In the genomic region with DNA sequence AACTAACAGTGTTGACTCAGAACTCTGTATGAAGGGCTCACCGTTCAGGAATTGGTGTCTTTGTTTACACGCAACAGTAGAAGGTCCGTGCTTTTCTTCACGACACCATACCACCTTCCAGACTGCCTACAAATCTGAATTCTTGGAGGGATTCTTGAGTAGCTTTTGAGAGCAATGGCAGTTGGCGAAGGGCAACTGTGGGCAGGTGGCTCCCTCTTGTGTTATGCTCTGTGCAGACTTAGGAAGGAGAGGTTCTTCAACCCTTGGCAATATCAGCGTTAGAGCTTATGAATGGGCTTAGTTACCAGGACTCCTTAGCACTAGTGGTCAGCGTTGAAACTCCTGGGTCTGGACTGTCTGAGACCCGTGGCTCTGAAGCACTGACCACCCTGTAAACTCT, we compare ENCODE assay signal across 10 mouse cellular contexts. TPM values are rescaled to one million over a fixed set of nuclear protein-coding genes. Genes with fewer than 3 reads are reported as not detected.
DNase-seq lines count a peak whose midpoint lies in the region; ATAC-seq and TF ChIP-seq lines count a peak whose summit lies in the region.
"Had no signal": no experiment of that assay in that cellular context is flagged by ENCODE, and none has a peak within 500 bp of the region (broad histone marks: within the 10 kb centered on the region; RNA-seq: fewer than 3 reads in every experiment).

No protein-coding gene starts in this region.

- H3K4me2 ChIP-seq in midbrain, postnatal 0 days (ENCODE audit: low read depth, low read length, poor library complexity, severe bottlenecking): no peak overlapping the region
- H3K4me2 ChIP-seq in midbrain, embryonic 14.5 days (ENCODE audit: low read length): no peak overlapping the region
- H3K4me2 ChIP-seq in stomach, embryonic 14.5 days (replicated peaks; ENCODE audit: low read depth, low read length): no peak overlapping the region

- DNase-seq in gastrocnemius, adult 2 months: no peak
- no peak for DNase-seq in gastrocnemius, postnatal 25 days
- DNase-seq in midbrain, postnatal 0 days (ENCODE audit: low spot score): no peak
- no peak for DNase-seq in midbrain, embryonic 14.5 days
- DNase-seq in fibroblast of lung, adult 2 months (ENCODE audit: low read depth): peak; percentile 35
- DNase-seq in frontal cortex, postnatal 25 days (ENCODE audit: low spot score in 2 of 2): no peak

- no peaks in the 10 kb centered on the region for H3K27me3 ChIP-seq in midbrain, postnatal 0 days (ENCODE audit: insufficient read depth, low read length)
- no peaks in the 10 kb centered on the region for H3K27me3 ChIP-seq in midbrain, embryonic 14.5 days (ENCODE audit: control insufficient read depth, insufficient read depth, low read length)
- H3K27me3 ChIP-seq in stomach, embryonic 14.5 days (ENCODE audit: control insufficient read depth, insufficient read depth, low read length): no peaks in the 10 kb centered on the region

- no peak overlapping the region for H3K27ac ChIP-seq in gastrocnemius, adult 2 months
- H3K27ac ChIP-seq in midbrain, postnatal 0 days (ENCODE audit: low read depth, low read length): no peak overlapping the region
- no peak overlapping the region for H3K27ac ChIP-seq in midbrain, embryonic 14.5 days (replicated peaks; ENCODE audit: low read depth, low read length)
- H3K27ac ChIP-seq in stomach, embryonic 14.5 days (ENCODE audit: low read length): 0 out of 2 replicates have a peak overlapping the region, but pooled peaks have one; percentile 15

- H3K4me3 ChIP-seq in gastrocnemius, adult 2 months: no peak overlapping the region
- no peak overlapping the region for H3K4me3 ChIP-seq in midbrain, postnatal 0 days (ENCODE audit: low read depth, low read length)
- no peak overlapping the region for H3K4me3 ChIP-seq in midbrain, embryonic 14.5 days (replicated peaks; ENCODE audit: low read depth, low read length)
- H3K4me3 ChIP-seq in stomach, embryonic 14.5 days (ENCODE audit: low read depth, low read length): no peak overlapping the region

- no peaks in the 10 kb centered on the region for H3K9me3 ChIP-seq in midbrain, postnatal 0 days (ENCODE audit: low read length)
- no peaks in the 10 kb centered on the region for H3K9me3 ChIP-seq in midbrain, embryonic 14.5 days (ENCODE audit: control insufficient read depth, low read length)
- H3K9me3 ChIP-seq in stomach, embryonic 14.5 days (ENCODE audit: control insufficient read depth, low read depth, low read length): no peaks in the 10 kb centered on the region
- H3K9me3 ChIP-seq: G1E had no signal

- intact Hi-C loops in gastrocnemius, adult 2 months (cut with DNase I): no loop called here

- 80% methylated on average over 8 of the region's 8 CpGs for WGBS in midbrain, postnatal 0 days
- WGBS in midbrain, embryonic 14.5 days: 85% methylated on average over 8 of the region's 8 CpGs
- 78% methylated on average over 8 of the region's 8 CpGs for WGBS in stomach, embryonic 14.5 days

- no peaks in the 10 kb centered on the region for H3K4me1 ChIP-seq in midbrain, postnatal 0 days (ENCODE audit: insufficient read depth, low read length)
- H3K4me1 ChIP-seq in midbrain, embryonic 14.5 days (ENCODE audit: control insufficient read depth, insufficient read depth, low read length): no peaks in the 10 kb centered on the region
- peaks cover 7% of the 10 kb centered on the region; the same call in 1 of the 2 replicates for H3K4me1 ChIP-seq in stomach, embryonic 14.5 days (ENCODE audit: control insufficient read depth, insufficient read depth, low read length)

- no peak for ATAC-seq in midbrain, postnatal 0 days (ENCODE audit: low FRiP score)
- ATAC-seq in midbrain, embryonic 14.5 days (ENCODE audit: low FRiP score, low TSS enrichment): no peak
- no peak for ATAC-seq in stomach, embryonic 14.5 days (ENCODE audit: insufficient number of reproducible peaks, insufficient read depth, low FRiP score, low read depth)
- ATAC-seq in monocyte, adult 5-6 weeks (replicated peaks; ENCODE audit: insufficient number of reproducible peaks, low FRiP score, low TSS enrichment, poor library complexity, severe bottlenecking): no peak
- ATAC-seq: hindbrain, embryonic 16.5 days had no signal

- no peak overlapping the region for H3K9ac ChIP-seq in midbrain, postnatal 0 days (replicated peaks; ENCODE audit: low read length, poor library complexity, severe bottlenecking)
- H3K9ac ChIP-seq in midbrain, embryonic 14.5 days (replicated peaks; ENCODE audit: low read length): no peak overlapping the region
- no peak overlapping the region for H3K9ac ChIP-seq in stomach, embryonic 14.5 days (replicated peaks; ENCODE audit: low read depth, low read length)

- peaks cover 12% of the 10 kb centered on the region for H3K36me3 ChIP-seq in midbrain, postnatal 0 days (ENCODE audit: insufficient read depth, low read length)
- peaks cover 24% of the 10 kb centered on the region for H3K36me3 ChIP-seq in midbrain, embryonic 14.5 days (ENCODE audit: control insufficient read depth, insufficient read depth, low read length)
- H3K36me3 ChIP-seq in stomach, embryonic 14.5 days (ENCODE audit: control insufficient read depth, insufficient read depth, low read length): peaks cover 14% of the 10 kb centered on the region

- peak; percentile 39; the same call in 1 of the 2 replicates for TF ChIP-seq CTCF in gastrocnemius, adult 2 months (IDR thresholded peaks at IDR 0.05)
- peak; percentile 48 for TF ChIP-seq CTCF in midbrain, postnatal 0 days (IDR thresholded peaks at IDR 0.05)

RNA-seq across cellular contexts. Expression of gene Abcb10, which starts 9.7 kb away (rescaled TPM):
- 10 to 100 TPM; 15.8 to 18.6 TPM for total RNA-seq in gastrocnemius, adult 2 months (2021)
- 10 to 100 TPM; 13.5 to 14.4 TPM for total RNA-seq in gastrocnemius, postnatal 25 days (2021)
- total RNA-seq in midbrain, postnatal 0 days (2014; rRNA removed): 43.4 and 52.7 TPM in 2 replicates
- polyA plus RNA-seq in midbrain, postnatal 0 days (2015; fragmentation: Nextera tagmentation; extraction: Ambion mirVana): 14.7 and 14.8 TPM in 2 replicates
- 15.6 and 18.4 TPM in 2 replicates for polyA plus RNA-seq in midbrain, embryonic 14.5 days (2014; fragmentation: Nextera tagmentation; extraction: Ambion mirVana)
- 23.8 and 24.5 TPM in 2 replicates for polyA plus RNA-seq in stomach, embryonic 14.5 days (2014; fragmentation: Nextera tagmentation; extraction: Ambion mirVana)
- total RNA-seq in monocyte, adult 5-6 weeks (2017): 6.3 to 7.8 TPM (median 7.2 TPM) in 3 replicates

RNA-seq across cellular contexts. Expression of gene Taf5l, which starts 28.6 kb away (rescaled TPM):
- 10 to 100 TPM; 14.6 to 15.2 TPM for total RNA-seq in gastrocnemius, adult 2 months (2021)
- 10 to 100 TPM; 10.5 to 11.0 TPM for total RNA-seq in gastrocnemius, postnatal 25 days (2021)
- total RNA-seq in midbrain, postnatal 0 days (2014; rRNA removed): 35.7 and 37.1 TPM in 2 replicates
- polyA plus RNA-seq in midbrain, postnatal 0 days (2015; fragmentation: Nextera tagmentation; extraction: Ambion mirVana): 18.6 and 19.5 TPM in 2 replicates
- 23.3 and 29.9 TPM in 2 replicates for polyA plus RNA-seq in midbrain, embryonic 14.5 days (2014; fragmentation: Nextera tagmentation; extraction: Ambion mirVana)
- polyA plus RNA-seq in stomach, embryonic 14.5 days (2014; fragmentation: Nextera tagmentation; extraction: Ambion mirVana): 43.8 and 50.4 TPM in 2 replicates
- total RNA-seq in monocyte, adult 5-6 weeks (2017): 20.4 to 25.8 TPM (median 24.3 TPM) in 3 replicates

RNA-seq across cellular contexts. Expression of gene Urb2, which starts 28.7 kb away (rescaled TPM):
- total RNA-seq in gastrocnemius, adult 2 months (2021): 1 to 10 TPM; 5.8 to 6.0 TPM
- total RNA-seq in gastrocnemius, postnatal 25 days (2021): 1 to 10 TPM; 5.2 to 7.0 TPM
- total RNA-seq in midbrain, postnatal 0 days (2014; rRNA removed): 12.0 and 13.2 TPM in 2 replicates
- polyA plus RNA-seq in midbrain, postnatal 0 days (2015; fragmentation: Nextera tagmentation; extraction: Ambion mirVana): 1.5 and 1.8 TPM in 2 replicates
- polyA plus RNA-seq in midbrain, embryonic 14.5 days (2014; fragmentation: Nextera tagmentation; extraction: Ambion mirVana): 4.0 and 5.7 TPM in 2 replicates
- 7.3 and 8.0 TPM in 2 replicates for polyA plus RNA-seq in stomach, embryonic 14.5 days (2014; fragmentation: Nextera tagmentation; extraction: Ambion mirVana)
- total RNA-seq in monocyte, adult 5-6 weeks (2017): 5.7 to 7.1 TPM (median 6.0 TPM) in 3 replicates

RNA-seq across cellular contexts. Expression of gene Nup133, which starts 43.5 kb away (rescaled TPM):
- total RNA-seq in gastrocnemius, adult 2 months (2021): 10 to 100 TPM; 11.6 to 17.8 TPM
- total RNA-seq in gastrocnemius, postnatal 25 days (2021): 1 to 10 TPM; 7.3 to 8.7 TPM
- total RNA-seq in midbrain, postnatal 0 days (2014; rRNA removed): 19.4 and 27.8 TPM in 2 replicates
- 15.2 and 16.1 TPM in 2 replicates for polyA plus RNA-seq in midbrain, postnatal 0 days (2015; fragmentation: Nextera tagmentation; extraction: Ambion mirVana)
- 17.9 and 33.7 TPM in 2 replicates for polyA plus RNA-seq in midbrain, embryonic 14.5 days (2014; fragmentation: Nextera tagmentation; extraction: Ambion mirVana)
- 38.4 and 44.8 TPM in 2 replicates for polyA plus RNA-seq in stomach, embryonic 14.5 days (2014; fragmentation: Nextera tagmentation; extraction: Ambion mirVana)
- 9.4 to 12.3 TPM (median 10.7 TPM) in 3 replicates for total RNA-seq in monocyte, adult 5-6 weeks (2017)
